Mouse (Mus musculus): Measurements from ENCODE around the gene Rgs11.

- TF ChIP-seq POLR2A (IDR thresholded peaks at IDR 0.05; ENCODE audit: borderline replicate concordance, low read depth, low read length), result no peak
- TF ChIP-seq CTCF (IDR thresholded peaks at IDR 0.05; ENCODE audit: low read depth, low read length), result no peak
Observed at GRCm38 (mm10) chr17:26192481-26193190, 10.1 kb upstream of the Rgs11 start.
